Mouse (Mus musculus): Measurements from ENCODE around the gene Gnmt. TPM values are rescaled to one million over a fixed set of nuclear protein-coding genes. Genes with fewer than 3 reads are reported as not detected.

The Gnmt gene
- polyA plus RNA-seq, 1 experiment from 2014 or later: 0.51 TPM

DNA sequence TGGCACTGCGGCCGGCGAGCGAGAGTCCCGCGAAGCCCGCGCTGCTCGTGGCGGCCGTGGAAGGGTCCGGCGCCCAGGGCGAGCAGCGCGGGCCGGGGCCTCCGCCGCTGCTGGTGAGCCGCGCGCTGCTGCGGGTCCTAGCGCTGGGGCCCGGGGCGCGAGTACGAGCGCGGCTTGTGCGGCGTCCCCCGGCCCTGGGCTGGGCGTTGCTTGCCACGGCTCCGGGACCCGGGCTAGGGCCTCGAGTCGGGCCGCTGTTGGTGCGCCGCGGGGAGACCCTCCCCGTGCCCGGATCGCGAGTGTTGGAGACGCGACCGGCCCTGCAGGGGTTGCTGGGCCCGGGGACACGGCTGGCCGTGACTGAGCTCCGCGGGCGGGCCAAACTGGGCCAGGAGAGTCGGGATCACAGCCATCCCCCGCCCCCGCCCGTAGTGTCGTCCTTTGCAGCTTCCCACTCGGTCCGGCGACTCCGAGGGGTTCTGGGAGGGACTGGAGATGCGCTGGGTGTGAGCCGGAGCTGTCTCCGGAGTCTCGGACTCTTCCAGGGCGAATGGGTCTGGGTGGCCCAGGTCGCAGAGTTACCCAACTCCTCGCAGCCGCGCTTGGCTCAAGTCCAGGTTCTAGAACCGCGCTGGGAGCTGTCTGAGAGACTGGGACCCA lies 17.2 kb downstream of the Gnmt start:
- peak; percentile 17 for DNase-seq (ENCODE audit: low spot score)

DNA sequence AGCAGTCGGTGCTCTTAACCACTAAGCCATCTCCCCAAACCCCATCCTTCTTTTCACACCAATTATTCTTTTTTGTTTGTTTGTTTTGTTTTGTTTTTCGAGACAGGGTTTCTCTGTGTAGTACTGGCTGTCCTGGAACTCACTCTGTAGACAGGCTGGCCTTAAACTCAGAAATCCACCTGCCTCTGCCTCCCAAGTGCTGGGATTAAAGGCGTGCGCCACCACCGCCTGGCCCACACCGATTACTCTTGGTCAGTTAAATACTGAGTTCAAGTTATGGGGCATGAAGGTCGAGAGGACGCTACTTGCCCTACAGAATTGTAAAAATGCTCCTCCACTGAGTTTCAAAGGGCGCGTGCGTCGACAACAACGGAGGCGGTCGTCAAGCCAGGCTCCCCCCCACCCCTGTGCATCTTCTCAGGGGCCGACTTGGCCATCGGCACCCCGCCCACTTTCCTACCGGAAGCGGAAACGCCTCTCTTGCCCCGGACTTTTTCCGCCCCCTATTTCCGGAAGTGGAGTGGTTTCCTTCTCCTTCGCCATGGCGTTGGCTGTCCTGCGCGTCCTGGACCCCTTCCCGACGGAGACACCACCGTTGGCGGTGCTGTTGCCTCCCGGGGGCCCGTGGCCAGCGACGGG lies 17.9 kb downstream of the Gnmt start, which contains the start of gene Pex6:
TSS of gene Pex6 (plus strand) at position 505 of the 639 bp plus-strand sequence.
- 8% methylated on average over 36 of the region's 36 CpGs for WGBS

More for the DNA sequence above, 17.2 kb downstream of the Gnmt start:
- Histone ChIP-seq H3K36me3 (replicated peaks) (peaks cover 38% of the 10 kb centered on the region), H3K4me1 (peaks cover 22% of the 10 kb centered on the region), H3K9me3 (no peaks in the 10 kb centered on the region), H3K27me3 (replicated peaks; ENCODE audit: low read depth, poor library complexity, severe bottlenecking) (no peaks in the 10 kb centered on the region), H3K27ac (replicated peaks) (peak overlapping the region; percentile 88), H3K4me3 (peak overlapping the region; percentile 100)
- under 1% methylated on average over 76 of the region's 76 CpGs for WGBS

DNA sequence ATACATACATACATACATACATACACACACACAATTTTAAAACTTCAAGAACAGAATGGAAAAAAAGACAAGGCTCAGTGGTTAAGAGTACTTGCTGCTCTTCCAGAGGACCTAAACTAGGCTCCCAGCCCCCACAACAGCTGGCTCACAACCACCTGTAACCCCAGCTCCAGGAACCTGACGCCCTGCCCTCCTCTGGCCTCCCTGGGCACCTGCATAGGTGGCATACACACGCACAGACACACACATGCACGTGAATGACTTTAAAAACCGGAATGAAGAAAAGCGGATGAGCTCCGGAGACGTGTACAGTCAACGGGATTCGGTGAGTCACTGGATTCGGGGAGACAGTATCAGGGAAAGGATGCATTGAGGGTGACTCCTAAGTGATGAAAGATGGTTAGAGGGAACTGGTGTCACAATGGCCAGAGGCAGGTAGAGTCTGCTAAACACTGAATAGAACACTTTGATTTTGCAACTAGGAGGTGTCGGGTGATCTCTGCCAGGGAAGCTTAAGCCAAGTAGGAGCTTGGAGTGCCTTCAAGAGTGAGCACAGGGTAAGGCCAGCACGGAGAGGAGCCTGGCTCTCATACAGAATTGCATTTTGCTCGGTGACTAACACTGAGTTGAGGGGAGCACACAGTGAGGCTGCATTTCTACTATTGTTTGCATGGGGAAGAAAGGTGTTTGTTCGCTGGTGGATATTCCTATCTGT lies 22.4 kb downstream of the Gnmt start:
- H3K4me1 ChIP-seq: peaks cover 46% of the 10 kb centered on the region
- 93% methylated on average over 14 of the region's 14 CpGs for WGBS
- no peak for DNase-seq (ENCODE audit: low spot score)
- no peaks in the 10 kb centered on the region for H3K9me3 ChIP-seq
- H3K27me3 ChIP-seq (replicated peaks; ENCODE audit: low read depth, poor library complexity, severe bottlenecking): no peaks in the 10 kb centered on the region
- peak overlapping the region; percentile 32 for H3K4me3 ChIP-seq
- peaks cover 8% of the 10 kb centered on the region for H3K36me3 ChIP-seq (replicated peaks)
- no peak overlapping the region for H3K27ac ChIP-seq (replicated peaks)

More for the DNA sequence above, 17.9 kb downstream of the Gnmt start, which contains the start of gene Pex6:
- H3K36me3 ChIP-seq (replicated peaks): peaks cover 31% of the 10 kb centered on the region
- H3K9me3 ChIP-seq: no peaks in the 10 kb centered on the region
- DNase-seq (ENCODE audit: low spot score): peak; percentile 95
- H3K4me1 ChIP-seq: peaks cover 26% of the 10 kb centered on the region
- no peaks in the 10 kb centered on the region for H3K27me3 ChIP-seq (replicated peaks; ENCODE audit: low read depth, poor library complexity, severe bottlenecking)
- peak within 1 kb of the TSS; percentile 100 for H3K4me3 ChIP-seq
- peak within 1 kb of the TSS; percentile 88 for H3K27ac ChIP-seq (replicated peaks)

DNA sequence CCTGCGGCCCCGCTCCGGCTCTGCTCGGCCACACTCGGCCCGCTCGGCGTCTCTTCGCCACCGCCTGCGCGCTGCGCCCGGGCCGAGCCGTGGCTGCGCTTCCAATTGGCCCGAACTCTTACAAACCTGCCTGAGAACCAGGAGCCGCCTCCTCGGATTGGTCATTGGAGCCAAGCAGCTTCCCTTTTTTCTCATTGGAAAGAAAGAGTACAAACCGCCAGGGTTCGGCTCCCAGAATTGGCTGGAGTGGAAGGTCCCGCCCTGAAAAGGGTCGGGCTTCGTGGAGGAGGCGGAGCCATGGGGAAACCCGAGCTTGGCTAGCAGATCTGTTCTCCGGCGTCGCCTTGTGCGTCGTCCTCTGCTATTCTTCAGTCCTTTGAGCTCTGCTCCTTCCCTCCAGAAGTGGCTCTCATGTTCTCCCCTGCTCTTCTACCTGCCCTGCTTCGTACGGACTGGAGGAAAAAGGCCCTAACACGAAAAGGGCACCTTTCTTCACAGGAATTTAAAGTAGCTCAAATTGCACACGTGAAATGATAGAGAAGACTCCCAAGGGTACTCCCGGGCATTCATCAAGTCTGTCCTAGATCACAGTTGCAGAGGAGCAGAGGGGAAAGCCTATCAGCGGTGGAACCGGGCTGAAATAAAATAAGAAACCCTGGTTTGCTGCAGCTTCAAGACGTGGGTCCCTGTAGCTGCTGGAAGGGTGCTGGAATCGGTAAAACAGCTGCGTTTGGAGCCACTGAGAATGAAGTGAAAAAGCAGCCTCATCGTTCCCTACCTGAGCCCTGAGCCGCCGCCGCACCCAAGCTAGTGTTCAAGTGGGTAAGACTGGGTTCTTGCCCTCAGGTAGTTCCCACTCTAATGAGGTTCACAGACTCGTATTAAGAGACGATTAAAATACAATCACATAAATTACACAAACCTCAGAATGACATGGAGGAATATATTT lies 23.8 kb downstream of the Gnmt start, which contains the start of gene Ppp2r5d:
TSS of gene Ppp2r5d (minus strand) at position 225 of the 949 bp plus-strand sequence.
- 1% methylated on average over 48 of the region's 48 CpGs for WGBS
- H3K4me1 ChIP-seq: peaks cover 45% of the 10 kb centered on the region

DNA sequence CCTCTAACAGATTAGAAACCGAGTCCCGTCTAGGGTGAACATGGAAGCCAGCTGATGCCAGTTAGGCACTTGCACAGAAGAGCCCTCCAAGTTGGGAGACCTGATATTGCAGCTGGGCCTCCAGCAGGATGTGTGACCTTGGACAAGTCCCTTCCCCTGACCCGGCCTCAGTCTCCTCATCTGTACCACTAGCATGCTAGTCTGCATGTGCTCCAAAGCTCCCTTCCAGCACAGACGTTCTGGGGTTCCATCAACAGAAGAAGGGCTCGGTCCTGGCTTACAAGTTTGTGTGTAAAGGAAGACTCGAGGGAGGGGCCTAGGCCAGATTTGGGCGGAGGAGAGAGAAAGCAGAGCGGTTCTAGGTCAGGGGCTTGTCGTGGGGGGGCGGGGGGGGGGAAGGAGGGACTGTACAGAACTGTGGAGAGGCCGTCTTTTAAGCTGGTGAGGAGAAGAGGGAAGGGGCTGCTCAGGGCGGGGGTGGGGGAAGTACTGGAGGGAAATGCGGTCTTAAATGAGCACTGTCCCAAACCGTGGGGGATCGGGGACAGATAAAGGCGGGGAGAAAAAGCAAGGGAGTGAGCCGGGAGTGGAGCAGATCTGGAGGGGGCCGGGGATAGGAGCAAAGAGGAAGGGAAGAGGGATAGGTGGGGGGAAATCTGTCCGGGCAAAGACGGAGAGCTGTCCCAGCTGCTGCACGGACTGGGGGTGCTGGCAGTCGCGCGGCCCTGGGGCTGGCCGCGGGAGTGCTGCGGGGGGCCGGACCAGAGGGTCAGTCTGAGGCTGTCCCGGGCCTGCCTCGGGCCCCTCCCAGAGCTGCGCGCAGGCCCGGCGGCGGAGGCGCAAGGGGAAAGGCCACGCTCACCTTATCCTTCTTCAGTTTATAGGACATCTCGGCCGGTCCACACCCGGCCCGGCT lies 24.7 kb downstream of the Gnmt start:
- WGBS: 5% methylated on average over 41 of the region's 41 CpGs

More for the DNA sequence above, 23.8 kb downstream of the Gnmt start, which contains the start of gene Ppp2r5d:
- Histone ChIP-seq H3K4me3 (peak within 1 kb of the TSS; percentile 94), H3K9me3 (no peaks in the 10 kb centered on the region), H3K27me3 (replicated peaks; ENCODE audit: low read depth, poor library complexity, severe bottlenecking) (no peaks in the 10 kb centered on the region), H3K27ac (replicated peaks) (peak within 1 kb of the TSS; percentile 94), H3K36me3 (replicated peaks) (peaks cover 22% of the 10 kb centered on the region)
- peak; percentile 97 for DNase-seq (ENCODE audit: low spot score)

DNA sequence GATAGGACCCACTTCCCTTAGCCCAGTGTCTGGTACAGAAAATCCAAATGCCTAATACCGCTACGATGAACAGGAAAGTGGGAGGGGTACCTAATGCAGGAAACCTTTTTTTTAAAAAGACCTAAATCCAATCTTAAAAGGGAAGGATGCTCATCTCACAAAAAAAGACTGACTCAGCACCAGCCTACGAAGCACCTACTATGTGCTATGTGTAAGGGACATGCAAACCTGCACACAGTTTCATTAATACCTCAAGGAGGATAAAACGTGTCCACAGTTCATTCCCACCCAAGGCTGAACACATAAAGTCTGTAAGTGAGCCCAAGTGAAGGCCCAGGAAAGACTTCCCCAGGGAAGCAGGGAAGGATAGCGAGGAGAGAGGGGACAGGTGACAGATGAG lies 26.5 kb downstream of the Gnmt start:
- Histone ChIP-seq H3K4me3 (peak overlapping the region; percentile 94; the same call in 1 of the 2 replicates), H3K27ac (replicated peaks) (no peak overlapping the region)
- 93% methylated on average over 5 of the region's 5 CpGs for WGBS

More for the DNA sequence above, 24.7 kb downstream of the Gnmt start:
- no peaks in the 10 kb centered on the region for H3K9me3 ChIP-seq
- H3K27me3 ChIP-seq (replicated peaks; ENCODE audit: low read depth, poor library complexity, severe bottlenecking): no peaks in the 10 kb centered on the region
- peak overlapping the region; percentile 94 for H3K27ac ChIP-seq (replicated peaks)
- H3K4me3 ChIP-seq: peak overlapping the region; percentile 94
- peaks cover 31% of the 10 kb centered on the region for H3K36me3 ChIP-seq (replicated peaks)
- no peak for DNase-seq (ENCODE audit: low spot score)
- peaks cover 45% of the 10 kb centered on the region for H3K4me1 ChIP-seq

DNA sequence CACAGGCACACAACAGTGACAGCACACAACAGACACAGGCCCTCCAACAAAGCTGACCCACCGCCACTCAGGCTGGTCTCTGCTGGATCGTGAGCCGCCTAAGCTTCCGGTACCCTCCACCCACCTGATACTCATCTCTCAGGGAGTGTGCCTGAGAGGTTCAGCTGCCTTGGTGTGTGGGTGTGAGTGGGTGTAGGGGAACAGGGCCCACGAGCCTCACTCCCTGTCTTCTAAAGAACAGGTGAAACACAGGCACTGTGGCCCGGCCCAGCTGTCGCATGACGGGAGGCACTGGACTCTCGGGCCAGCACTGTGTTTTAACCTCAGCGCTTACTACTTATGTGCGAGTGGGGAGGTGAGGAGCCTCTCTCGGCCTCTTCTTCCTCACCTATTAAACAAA lies 26.9 kb downstream of the Gnmt start:
- peaks cover 45% of the 10 kb centered on the region for H3K4me1 ChIP-seq
- no peak overlapping the region; the same call in 1 of the 2 replicates for H3K4me3 ChIP-seq
- DNase-seq (ENCODE audit: low spot score): no peak
- H3K9me3 ChIP-seq: no peaks in the 10 kb centered on the region
- peaks cover 52% of the 10 kb centered on the region for H3K36me3 ChIP-seq (replicated peaks)
- H3K27ac ChIP-seq (replicated peaks): no peak overlapping the region
- WGBS: 89% methylated on average over 12 of the region's 12 CpGs
- no peaks in the 10 kb centered on the region for H3K27me3 ChIP-seq (replicated peaks; ENCODE audit: low read depth, poor library complexity, severe bottlenecking)

More for the DNA sequence above, 26.5 kb downstream of the Gnmt start:
- no peak for DNase-seq (ENCODE audit: low spot score)
- Histone ChIP-seq H3K27me3 (replicated peaks; ENCODE audit: low read depth, poor library complexity, severe bottlenecking) (no peaks in the 10 kb centered on the region), H3K9me3 (no peaks in the 10 kb centered on the region), H3K4me1 (peaks cover 45% of the 10 kb centered on the region), H3K36me3 (replicated peaks) (peaks cover 48% of the 10 kb centered on the region)

DNA sequence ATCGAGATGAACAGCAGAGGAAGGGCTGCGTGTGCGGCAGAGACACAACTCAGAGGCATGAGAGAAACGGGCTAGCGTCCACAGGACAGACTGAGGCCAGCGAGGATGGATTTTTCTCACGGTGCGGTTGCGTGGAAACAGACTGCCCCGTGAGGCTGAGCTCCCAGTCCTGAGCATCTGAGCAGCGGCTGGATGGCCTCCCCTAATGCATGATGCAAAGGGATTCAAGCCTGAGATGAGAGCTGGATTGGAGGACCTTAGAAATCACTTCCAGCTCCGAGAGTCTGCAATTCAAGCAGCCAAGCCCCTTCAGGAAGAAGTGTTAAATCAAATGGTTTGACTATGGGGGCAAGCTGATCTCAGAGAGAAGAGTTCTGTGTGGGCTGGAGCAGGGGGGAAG lies 27.5 kb downstream of the Gnmt start:
- WGBS: 86% methylated on average over 12 of the region's 12 CpGs
- no peak for DNase-seq (ENCODE audit: low spot score)
- Histone ChIP-seq H3K27ac (replicated peaks) (no peak overlapping the region), H3K4me3 (no peak overlapping the region), H3K4me1 (peaks cover 43% of the 10 kb centered on the region), H3K27me3 (replicated peaks; ENCODE audit: low read depth, poor library complexity, severe bottlenecking) (no peaks in the 10 kb centered on the region), H3K36me3 (replicated peaks) (peaks cover 58% of the 10 kb centered on the region), H3K9me3 (no peaks in the 10 kb centered on the region)

DNA sequence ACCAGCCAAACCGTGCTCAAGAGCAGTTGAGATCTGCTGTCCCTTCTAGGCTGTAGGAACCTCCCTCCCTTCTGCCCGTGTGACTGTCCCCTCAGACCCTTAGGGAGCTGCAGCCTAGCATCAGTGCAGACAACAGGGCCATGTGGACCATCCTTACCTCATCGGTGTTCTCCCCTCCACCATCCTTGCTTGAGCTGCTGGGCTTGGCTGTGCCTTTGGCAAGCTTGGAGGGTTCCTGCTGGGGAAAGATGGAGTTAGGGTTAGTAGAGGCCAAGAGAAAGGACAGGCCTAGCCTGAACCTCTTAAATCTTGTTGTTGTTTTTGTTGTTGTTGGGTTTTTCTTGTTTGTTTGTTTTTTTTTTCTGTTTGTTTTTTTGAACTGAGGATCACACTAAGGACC lies 29.1 kb downstream of the Gnmt start:
- Histone ChIP-seq H3K4me1 (peaks cover 30% of the 10 kb centered on the region), H3K36me3 (replicated peaks) (peaks cover 72% of the 10 kb centered on the region), H3K9me3 (no peaks in the 10 kb centered on the region), H3K27ac (replicated peaks) (no peak overlapping the region), H3K4me3 (no peak overlapping the region), H3K27me3 (replicated peaks; ENCODE audit: low read depth, poor library complexity, severe bottlenecking) (no peaks in the 10 kb centered on the region)
- WGBS: 89% methylated on average over 3 of the region's 3 CpGs
- no peak for DNase-seq (ENCODE audit: low spot score)

DNA sequence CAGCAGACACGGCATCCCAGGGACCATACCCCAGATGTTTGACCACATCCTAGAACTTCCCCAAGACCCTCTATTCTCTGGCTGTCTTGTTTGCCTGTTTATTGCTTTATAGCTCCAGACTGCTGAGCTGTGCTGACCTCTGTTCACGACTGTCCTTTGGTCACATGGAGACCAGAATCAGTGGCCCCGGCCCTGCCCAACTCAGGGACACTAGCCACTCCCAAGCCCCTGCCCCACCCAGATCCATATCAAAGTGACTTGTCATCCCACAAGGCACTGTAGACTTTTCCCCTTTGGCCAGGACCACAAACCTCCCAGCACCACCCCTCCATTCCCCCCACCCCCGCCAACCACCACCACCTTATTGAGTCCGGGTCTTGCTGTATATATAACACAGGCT lies 29.7 kb downstream of the Gnmt start:
- Histone ChIP-seq H3K9me3 (no peaks in the 10 kb centered on the region), H3K4me1 (peaks cover 29% of the 10 kb centered on the region), H3K4me3 (no peak overlapping the region), H3K27ac (replicated peaks) (no peak overlapping the region), H3K36me3 (replicated peaks) (peaks cover 73% of the 10 kb centered on the region), H3K27me3 (replicated peaks; ENCODE audit: low read depth, poor library complexity, severe bottlenecking) (no peaks in the 10 kb centered on the region)
- 88% methylated on average over 5 of the region's 5 CpGs for WGBS
- DNase-seq (ENCODE audit: low spot score): no peak

DNA sequence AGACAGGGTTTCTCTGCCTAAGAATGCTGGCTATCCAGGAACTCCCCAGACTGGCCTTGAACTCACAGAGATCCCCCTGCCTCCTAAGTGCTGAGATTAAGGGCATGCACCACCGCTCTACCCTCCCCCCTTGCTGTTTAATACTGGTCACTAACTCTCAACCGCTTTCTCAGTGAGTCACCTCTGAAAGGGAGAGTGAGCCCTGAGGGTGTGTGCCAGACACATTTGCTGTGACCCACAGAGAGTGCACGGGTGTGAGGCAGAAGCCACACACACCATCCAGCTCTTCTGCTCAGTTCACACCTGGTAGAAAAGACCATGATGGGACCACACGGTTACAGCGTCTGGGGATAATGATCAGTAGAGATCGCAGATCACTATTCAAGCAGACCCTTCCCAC lies 30.5 kb downstream of the Gnmt start:
- no peak overlapping the region for H3K27ac ChIP-seq (replicated peaks)
- H3K4me1 ChIP-seq: peaks cover 22% of the 10 kb centered on the region
- peaks cover 78% of the 10 kb centered on the region for H3K36me3 ChIP-seq (replicated peaks)
- no peak for DNase-seq (ENCODE audit: low spot score)
- H3K4me3 ChIP-seq: no peak overlapping the region
- no peaks in the 10 kb centered on the region for H3K27me3 ChIP-seq (replicated peaks; ENCODE audit: low read depth, poor library complexity, severe bottlenecking)
- WGBS: 90% methylated on average over 6 of the region's 6 CpGs
- no peaks in the 10 kb centered on the region for H3K9me3 ChIP-seq
